Mouse (Mus musculus): ENCODE measurements at regions not wholly inside any gene's neighbourhood (a gene's known extent, or its start where the extent isn't known, plus 50 kb on each side); places are given as distances from the start of the nearest gene placed in this dataset.

DNA sequence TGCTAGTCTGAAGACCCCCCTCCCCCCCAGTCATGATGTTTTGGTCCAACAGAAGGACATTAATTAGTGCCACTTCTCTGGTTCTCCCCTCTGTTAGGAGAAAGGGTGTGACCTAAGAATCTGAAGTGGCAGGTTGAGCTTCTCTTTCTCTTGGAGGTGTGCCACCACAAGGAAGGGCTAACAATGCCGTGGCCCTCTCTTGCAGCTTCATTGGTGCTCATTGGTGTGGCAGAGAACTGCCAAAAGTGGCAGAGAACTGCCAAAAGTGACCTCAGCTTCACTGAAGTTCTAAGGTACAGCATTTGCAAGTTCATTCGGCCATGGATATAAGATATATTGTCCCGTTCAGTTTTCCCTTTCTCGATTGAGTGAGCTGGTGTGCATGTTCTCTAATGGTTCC lies 123.7 kb downstream of the Csl start:
- TF ChIP-seq GATA1 (IDR thresholded peaks at IDR 0.05; ENCODE audit: low read length) (no peak), TAL1 (IDR thresholded peaks at IDR 0.05; ENCODE audit: low read length) (no peak)
